Mouse (Mus musculus): ENCODE data around the gene Sst. TPM values are rescaled to one million over a fixed set of nuclear protein-coding genes. Genes with fewer than 3 reads are reported as not detected.

Gene Sst
- polyA plus RNA-seq, 2 experiments from 2014 or later: not detected

- no peak for ATAC-seq
Observed at GRCm38 (mm10) chr16:23885098-23885497, 5.7 kb downstream of the Sst start.

DNA sequence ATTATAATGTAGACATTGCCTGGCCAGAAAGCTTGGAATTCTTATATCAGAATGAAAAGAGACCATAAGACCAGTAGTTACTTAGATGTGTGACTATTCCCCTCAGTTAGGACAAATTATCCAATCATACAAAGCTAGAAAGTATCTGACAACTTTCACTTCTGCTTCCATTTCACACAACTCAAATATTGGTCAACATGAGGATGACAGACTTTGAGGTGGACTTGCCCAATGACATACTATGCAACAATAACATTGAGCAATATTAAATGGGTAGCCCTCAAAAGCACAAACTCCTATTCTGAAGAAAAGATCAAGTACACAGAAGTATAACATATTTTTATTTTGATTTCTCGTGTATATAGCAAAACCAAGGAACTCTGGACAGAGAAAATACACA, 35.5 kb downstream of the Sst start:
- ATAC-seq: no peak

DNA sequence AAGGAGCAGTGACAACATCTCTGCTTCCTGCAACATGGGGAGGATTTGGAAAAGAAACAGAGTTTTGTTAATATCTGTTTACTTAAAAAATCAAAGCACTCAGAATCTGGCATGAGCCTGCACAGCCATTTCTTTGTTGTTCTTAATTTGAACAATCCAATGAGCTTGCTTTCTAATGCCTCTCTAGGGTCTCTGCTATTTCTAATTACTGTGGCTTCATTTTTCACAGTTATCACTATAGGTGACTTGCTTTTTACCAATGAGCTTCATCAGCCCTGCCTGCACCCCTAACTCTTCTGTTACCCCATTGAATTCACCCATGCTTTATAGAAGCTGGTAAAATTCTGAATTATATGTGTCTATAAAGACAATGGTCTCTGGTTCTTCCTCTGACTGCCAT, 41.0 kb downstream of the Sst start:
- ATAC-seq: no peak

DNA sequence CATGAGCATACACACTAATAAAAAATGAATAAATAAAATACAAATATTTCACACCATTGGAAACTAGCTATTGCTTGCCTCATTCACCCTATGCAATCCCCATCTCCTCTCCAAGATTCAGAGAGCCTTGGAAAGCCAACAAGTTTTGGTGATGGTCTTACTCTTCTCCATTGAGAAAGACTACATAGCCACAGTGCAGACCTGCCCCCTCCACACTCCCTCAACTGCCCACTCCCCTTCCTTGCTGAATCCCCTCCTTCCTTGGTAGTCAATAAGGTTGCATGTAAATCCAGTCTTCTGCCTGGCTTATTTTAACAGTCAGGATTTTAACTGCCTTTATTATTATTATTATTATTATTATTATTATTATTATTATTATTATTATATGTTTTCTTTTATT, 41.6 kb downstream of the Sst start:
- ATAC-seq: no peak

- ATAC-seq: peak; percentile 52
Observed at GRCm38 (mm10) chr16:23844622-23845021, 46.1 kb downstream of the Sst start.

DNA sequence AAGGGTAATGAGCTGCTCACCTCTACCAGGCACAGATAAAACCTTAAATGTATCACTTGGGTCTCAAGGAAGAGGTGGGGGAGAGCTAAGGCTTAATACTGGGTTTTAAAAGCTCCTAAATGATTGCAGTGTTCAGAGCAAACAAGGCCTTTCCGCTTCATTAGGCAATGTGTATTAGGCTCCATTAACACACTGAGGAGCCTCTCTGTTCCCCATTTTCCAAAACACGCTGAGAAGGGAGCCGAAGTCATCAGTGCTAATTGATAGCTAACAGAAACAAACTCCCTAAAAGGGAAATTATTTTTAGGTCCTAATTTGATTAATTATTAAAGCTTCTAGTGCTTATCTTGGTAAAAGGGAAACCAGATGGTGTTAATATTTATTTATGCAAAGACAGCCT, 48.1 kb downstream of the Sst start:
- ATAC-seq: no peak

Other genes with a start within 250 kb of the Sst start
- not detected for gene Rtp2, start 41.4 kb upstream of the Sst start, polyA plus RNA-seq (2017; shearing (Covaris generic))
- not detected for gene Gm37419, start 97.5 kb upstream of the Sst start, polyA plus RNA-seq (2017; shearing (Covaris generic))
- 10 to 100 TPM in 1 of 2 experiments, 1 to 10 TPM in 1; 4.3 to 12.9 TPM for gene Bcl6, start 97.9 kb upstream of the Sst start, polyA plus RNA-seq (2017; shearing (Covaris generic))

Measured in activated CD4-positive, CD25-positive, alpha-beta regulatory T cell, adult 4 months (primary cell).